Mouse (Mus musculus) liver, adult 2 months (tissue): ENCODE results near the gene Trpv2. TPM values are rescaled to one million over a fixed set of nuclear protein-coding genes. Genes with fewer than 3 reads are reported as not detected.

Experiments used
- DNase-seq: peaks from one replicate; pipeline ENCODE4 v3.0.0-alpha.2; 2011; ENCODE audit warnings: low read depth, low spot score; ENCODE audit errors: extremely low read depth
- H3K27ac ChIP-seq: fragments of 200-500 bp; replicated peaks from 2 replicates; pipeline ENCODE4 v1.5.1; 2012; ENCODE audit warnings: low read depth, mild to moderate bottlenecking, control low read depth, inconsistent platforms, low read length; ENCODE audit not compliant: insufficient read depth
- H3K27me3 ChIP-seq: fragments of 200-500 bp; 2 replicates; pipeline ENCODE4 v1.6.1; 2012; ENCODE audit warnings: mild to moderate bottlenecking, moderate library complexity, low read length, inconsistent platforms; ENCODE audit not compliant: control insufficient read depth, insufficient read depth
- H3K36me3 ChIP-seq: fragments of 200-500 bp; 2 replicates; pipeline ENCODE4 v1.6.1; 2012; ENCODE audit warnings: low read length, inconsistent platforms; ENCODE audit not compliant: control insufficient read depth, insufficient read depth
- H3K4me1 ChIP-seq: fragments of 200-500 bp; 2 replicates; pipeline ENCODE4 v1.6.1; 2011; ENCODE audit warnings: low read length; ENCODE audit not compliant: control insufficient read depth, insufficient read depth
- H3K4me3 ChIP-seq: fragments of 200-500 bp; 2 replicates; pipeline ENCODE4 v1.5.1; 2011; ENCODE audit warnings: low read depth, mild to moderate bottlenecking, control low read depth, low read length, moderate library complexity; ENCODE audit not compliant: insufficient read depth
- H3K79me2 ChIP-seq: fragments of 200-500 bp; 2 replicates; pipeline ENCODE4 v1.6.1; 2012; ENCODE audit warnings: inconsistent platforms, mild to moderate bottlenecking, low read length, moderate library complexity; ENCODE audit not compliant: control insufficient read depth, insufficient read depth
- H3K9ac ChIP-seq: fragments of 200-500 bp; 2 replicates; pipeline ENCODE4 v1.6.1; 2012; ENCODE audit warnings: low read depth, mild to moderate bottlenecking, control low read depth, inconsistent platforms, low read length
- CTCF ChIP-seq: fragments of 200-500 bp; IDR thresholded peaks from 2 replicates; pipeline ENCODE4 v1.5.1; 2011; ENCODE audit warnings: low read depth, low read length, control low read depth
- POLR2A ChIP-seq: fragments of 200-500 bp; IDR thresholded peaks from 2 replicates; pipeline ENCODE4 v1.6.1; 2011; ENCODE audit warnings: low read length, control low read depth; ENCODE audit not compliant: insufficient read depth; ENCODE audit errors: extremely low read depth
- WGBS: fragments of 180-500 bp; shearing (Covaris S2); methylation state at CpG from one replicate; pipeline ENCODE4 v1.1.7; 2018; 5-methylcytosine and 5-hydroxymethylcytosine counted together
- polyA plus RNA-seq: library from polyadenylated mRNA; depleted of rRNA; stranded (reverse); fragments of >200 nt; gene quantifications from 2 replicates; pipeline ENCODE4 v1.2.3, GENCODE M21; 2012
- total RNA-seq: library from RNA; depleted of rRNA; stranded (reverse); fragments of >200 nt; gene quantifications from 2 replicates; pipeline ENCODE4 v1.2.3, GENCODE M21; 2014

Gene Trpv2
- total and polyA plus RNA-seq, 2 experiments = 0.83 to 1.7 TPM

DNA sequence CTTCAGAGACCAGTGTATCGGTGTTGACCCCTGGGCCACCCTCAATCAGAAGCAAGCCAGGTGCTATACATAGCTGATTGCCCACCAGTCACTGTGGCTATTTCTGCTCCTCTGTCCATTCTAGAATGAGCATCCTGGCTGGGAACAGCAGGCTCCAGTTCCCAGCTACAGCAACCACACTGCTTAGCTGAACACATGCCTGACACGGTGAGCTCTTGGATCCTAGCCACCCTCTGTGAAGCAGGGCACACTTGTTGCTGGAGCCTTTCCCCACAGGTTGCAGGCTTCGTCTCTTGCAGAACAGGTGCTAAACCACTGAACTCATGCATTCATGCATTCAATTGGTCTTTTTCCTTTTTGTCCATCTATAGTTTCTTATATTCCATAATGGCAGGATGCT lies 66.1 kb downstream of the Trpv2 start:
- TF ChIP-seq POLR2A = no peak
- no peak for TF ChIP-seq CTCF
- DNase-seq = no peak
- WGBS = 84% methylated on average over 3 of the region's 3 CpGs
- Histone ChIP-seq H3K36me3 (no peaks in the 10 kb centered on the region), H3K4me1 (peaks cover 2% of the 10 kb centered on the region; the same call in 1 of the 2 replicates), H3K27me3 (no peaks in the 10 kb centered on the region), H3K4me3 (no peak overlapping the region), H3K9ac (no peak overlapping the region), H3K79me2 (no peaks in the 10 kb centered on the region), H3K27ac (no peak overlapping the region)

DNA sequence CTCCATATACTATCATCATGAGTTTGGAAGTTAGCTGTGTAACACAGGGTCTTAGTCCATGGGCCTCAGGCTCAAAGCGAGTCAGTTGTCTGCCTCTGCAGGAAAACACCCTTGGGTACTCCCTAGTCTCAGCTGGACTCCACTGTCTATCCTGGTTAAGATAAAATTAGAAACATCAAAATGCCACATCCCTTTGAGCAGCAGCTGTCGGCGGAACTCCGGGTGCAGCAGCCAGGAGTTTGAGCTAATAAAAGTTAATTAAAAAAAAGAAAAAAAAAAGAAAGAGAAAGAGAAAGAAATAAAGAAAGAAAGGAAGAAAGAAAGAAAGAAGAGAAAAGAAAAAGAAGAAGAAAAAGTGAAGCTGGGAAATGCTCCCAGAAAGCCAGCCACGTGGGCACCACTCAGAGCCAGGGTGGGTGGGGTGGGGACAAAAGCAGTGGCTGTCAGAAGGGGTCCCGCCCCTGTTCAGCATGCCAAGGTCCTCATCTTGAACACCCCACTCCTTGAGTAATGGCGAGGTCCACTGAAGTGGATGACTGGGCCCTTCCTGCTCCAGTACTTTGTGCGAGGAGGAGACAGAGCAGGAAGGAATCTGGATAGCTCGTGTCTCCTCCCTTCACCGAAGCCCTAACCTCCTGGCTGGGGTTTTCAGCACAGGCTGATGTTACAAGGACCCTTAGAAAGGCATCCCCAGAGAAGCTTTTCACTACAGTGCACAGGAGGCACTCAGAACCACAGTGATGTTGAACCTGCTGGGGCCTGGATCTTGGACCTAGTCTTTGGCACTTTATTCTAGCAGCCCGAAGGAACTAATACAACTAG lies 67.9 kb downstream of the Trpv2 start:
- Histone ChIP-seq H3K27ac (no peak overlapping the region), H3K36me3 (no peaks in the 10 kb centered on the region), H3K4me3 (no peak overlapping the region), H3K9ac (no peak overlapping the region), H3K79me2 (no peaks in the 10 kb centered on the region), H3K27me3 (no peaks in the 10 kb centered on the region), H3K4me1 (peaks cover 5% of the 10 kb centered on the region; the same call in 1 of the 2 replicates)
- TF ChIP-seq CTCF = no peak
- DNase-seq = no peak
- WGBS = 84% methylated on average over 11 of the region's 11 CpGs

DNA sequence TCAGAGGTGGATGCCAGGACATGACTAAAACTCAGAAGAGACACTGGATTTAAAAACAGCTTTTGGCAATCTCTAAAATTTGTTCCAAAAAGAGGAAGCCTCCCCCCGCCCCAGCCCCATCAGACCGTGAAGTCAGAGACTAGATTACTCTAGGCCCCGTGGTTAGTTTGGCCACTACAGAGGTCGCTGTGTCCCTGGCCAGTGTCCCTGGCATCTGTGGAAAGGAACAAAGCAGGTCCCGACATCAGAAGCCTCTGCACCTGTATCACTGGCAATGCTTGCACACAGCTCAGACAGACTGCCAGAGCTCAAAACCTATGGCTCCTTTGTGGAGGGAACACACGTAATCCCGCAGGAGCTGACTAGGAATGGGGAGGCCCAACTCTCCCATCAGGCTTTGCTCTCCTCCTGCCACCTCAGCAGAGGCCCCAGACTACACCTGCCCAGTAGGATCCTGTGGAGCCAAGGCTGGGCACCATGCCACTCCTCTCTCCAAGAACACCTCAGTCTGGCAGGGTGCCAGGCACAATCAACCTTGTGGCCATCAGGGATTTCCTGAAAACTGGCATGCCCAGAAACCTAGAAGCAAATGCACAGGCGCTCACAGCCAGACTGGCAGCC lies 68.8 kb downstream of the Trpv2 start:
- 55% methylated on average over 8 of the region's 8 CpGs for WGBS
- TF ChIP-seq CTCF (no peak), POLR2A (no peak)
- no peaks in the 10 kb centered on the region for H3K27me3 ChIP-seq
- peak; percentile 45 for DNase-seq
- no peak overlapping the region for H3K27ac ChIP-seq
- H3K79me2 ChIP-seq = no peaks in the 10 kb centered on the region
- H3K9ac ChIP-seq = no peak overlapping the region
- peaks cover 5% of the 10 kb centered on the region; the same call in 1 of the 2 replicates for H3K4me1 ChIP-seq
- H3K4me3 ChIP-seq = no peak overlapping the region
- no peaks in the 10 kb centered on the region for H3K36me3 ChIP-seq

GRCm38 (mm10) chr11:62643681-62644363 lies 69.5 kb downstream of the Trpv2 start:
- no peak overlapping the region for H3K4me3 ChIP-seq
- no peaks in the 10 kb centered on the region for H3K27me3 ChIP-seq
- H3K9ac ChIP-seq = no peak overlapping the region
- H3K27ac ChIP-seq = no peak overlapping the region
- no peaks in the 10 kb centered on the region for H3K36me3 ChIP-seq
- H3K79me2 ChIP-seq = no peaks in the 10 kb centered on the region
- DNase-seq = no peak
- 80% methylated on average over 10 of the region's 10 CpGs for WGBS
- peaks cover 5% of the 10 kb centered on the region; the same call in 1 of the 2 replicates for H3K4me1 ChIP-seq
- no peak for TF ChIP-seq CTCF
- no peak for TF ChIP-seq POLR2A

DNA sequence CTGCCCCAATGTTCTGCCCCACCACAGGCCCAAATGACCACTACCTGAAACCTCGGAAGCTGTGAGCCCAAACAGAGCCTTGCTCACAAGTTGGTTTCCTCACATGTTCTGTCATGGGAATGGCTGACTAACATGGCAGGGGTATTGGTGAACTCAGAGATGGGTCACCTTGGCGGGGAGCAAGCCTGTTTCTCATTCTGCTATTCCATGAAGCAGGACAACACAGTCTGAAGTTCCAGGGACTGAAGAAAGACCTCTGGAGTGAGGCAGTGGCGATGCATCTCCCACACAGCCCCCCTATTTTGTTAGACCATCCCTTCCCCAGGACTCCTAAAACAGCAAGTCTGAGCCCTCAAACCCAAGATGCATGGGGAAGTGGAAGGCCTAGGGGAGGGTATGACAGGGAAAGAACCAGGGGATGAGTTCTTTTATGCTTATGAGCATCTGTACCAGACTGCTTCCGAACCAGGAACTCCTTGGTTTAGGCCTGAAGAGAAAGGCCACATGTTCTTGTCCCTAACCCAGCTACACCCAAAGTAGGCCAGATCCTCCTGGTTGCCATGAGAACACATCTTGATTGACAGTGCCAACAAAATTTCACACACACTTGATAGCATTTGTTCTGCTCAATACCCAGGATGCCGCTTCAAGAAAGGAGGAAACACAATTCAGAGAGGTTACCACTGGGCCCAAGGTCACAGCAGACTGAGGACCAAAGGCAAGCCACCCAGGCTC lies 70.5 kb downstream of the Trpv2 start:
- Histone ChIP-seq H3K4me3 (no peak overlapping the region), H3K27ac (no peak overlapping the region), H3K9ac (no peak overlapping the region), H3K36me3 (no peaks in the 10 kb centered on the region), H3K27me3 (no peaks in the 10 kb centered on the region), H3K4me1 (peaks cover 5% of the 10 kb centered on the region; the same call in 1 of the 2 replicates), H3K79me2 (no peaks in the 10 kb centered on the region)
- no peak for TF ChIP-seq CTCF
- no peak for TF ChIP-seq POLR2A
- WGBS = 96% methylated on average over 5 of the region's 5 CpGs
- no peak for DNase-seq
